Mouse (Mus musculus): ENCODE results near the gene Gm17720.

GRCm38 (mm10) chr8:110140770-110141169 is 38.2 kb upstream of the Gm17720 start:
- TF ChIP-seq POLR2A (IDR thresholded peaks at IDR 0.05; ENCODE audit: low read depth, low read length), result no peak
- TF ChIP-seq CTCF (conservative IDR thresholded peaks at IDR 0.05; ENCODE audit: insufficient read depth, insufficient read length, low read depth, low read length), result no peak

Data from kidney, adult 2 months (tissue).